Mouse (Mus musculus) MEL (cell line): ENCODE measurements around the gene Rnf19b. TPM values are rescaled to one million over a fixed set of nuclear protein-coding genes. Genes with fewer than 3 reads are reported as not detected.

Source experiments
- DNase-seq: peaks from one replicate; pipeline ENCODE4 v3.0.0; 2011; ENCODE audit warnings: low read depth, low spot score
- H3K27ac ChIP-seq: 2 replicates; pipeline ENCODE4 v1.5.1; 2012; ENCODE audit warnings: low read depth, mild to moderate bottlenecking, control low read depth, low read length, moderate library complexity; ENCODE audit not compliant: control insufficient read depth
- H3K27me3 ChIP-seq, 2 experiments: fragments of 150-350 bp in 1 of 2; sonication (generic) in 1 of 2; 2 replicates each; pipeline ENCODE4 v1.6.1; 2012; ENCODE audit warnings: low read length in 2 of 2, mild to moderate bottlenecking in 2 of 2, improper control_type of control experiment in 1 of 2, moderate library complexity in 1 of 2; ENCODE audit not compliant: insufficient read depth in 2 of 2, control insufficient read depth in 1 of 2
- H3K36me3 ChIP-seq, 2 experiments: 2 replicates each; pipeline ENCODE4 v1.6.1; 2012 to 2014; ENCODE audit warnings: low read length in 2 of 2, improper control_type of control experiment in 1 of 2, inconsistent platforms in 1 of 2, mild to moderate bottlenecking in 1 of 2; ENCODE audit not compliant: insufficient read depth in 2 of 2, control insufficient read depth in 1 of 2
- H3K4me1 ChIP-seq, 2 experiments: fragments of 150-350 bp in 1 of 2; sonication (generic) in 1 of 2; 2 replicates each; pipeline ENCODE4 v1.6.1; 2012; ENCODE audit warnings: low read length in 2 of 2, improper control_type of control experiment in 1 of 2, mild to moderate bottlenecking in 1 of 2; ENCODE audit not compliant: insufficient read depth in 2 of 2, control insufficient read depth in 1 of 2
- H3K4me3 ChIP-seq, 2 experiments: fragments of 150-350 bp in 1 of 2; sonication (generic) in 1 of 2; 2 replicates each; pipeline ENCODE4 v1.5.1; 2012; ENCODE audit warnings: low read depth in 2 of 2, low read length in 2 of 2, mild to moderate bottlenecking in 2 of 2, moderate library complexity in 2 of 2, control low read depth in 1 of 2, improper control_type of control experiment in 1 of 2; ENCODE audit not compliant: control insufficient read depth in 1 of 2, insufficient read depth in 1 of 2
- H3K79me2 ChIP-seq: 2 replicates; pipeline ENCODE4 v1.6.1; 2012; ENCODE audit warnings: mild to moderate bottlenecking, low read length, moderate library complexity; ENCODE audit not compliant: control insufficient read depth, poor library complexity, insufficient read depth
- H3K9ac ChIP-seq: 2 replicates; pipeline ENCODE4 v1.6.1; 2012; ENCODE audit warnings: low read depth, mild to moderate bottlenecking, control low read depth, low read length, moderate library complexity; ENCODE audit not compliant: control insufficient read depth, poor library complexity, severe bottlenecking
- H3K9me3 ChIP-seq: fragments of 150-350 bp; sonication (generic); replicated peaks from 2 replicates; pipeline ENCODE4 v1.6.1; 2012; ENCODE audit warnings: mild to moderate bottlenecking, low read length, improper control_type of control experiment, moderate library complexity; ENCODE audit not compliant: insufficient read depth
- CTCF ChIP-seq, 3 experiments: IDR thresholded peaks in 2 of 3; conservative IDR thresholded peaks in 1 of 3; 2 replicates each; pipeline ENCODE4 v1.5.1; 2011 to 2012; ENCODE audit warnings: low read length in 3 of 3, low read depth in 2 of 3, mild to moderate bottlenecking in 2 of 3, improper control_type of control experiment in 1 of 3, inconsistent platforms in 1 of 3, mixed read lengths in 1 of 3, moderate library complexity in 1 of 3; ENCODE audit not compliant: control insufficient read depth in 1 of 3, insufficient read depth in 1 of 3, poor library complexity in 1 of 3, severe bottlenecking in 1 of 3
- E2F4 ChIP-seq: IDR thresholded peaks from 2 replicates; pipeline ENCODE4 v1.6.1; 2011; ENCODE audit warnings: low read depth, low read length, improper control_type of control experiment, borderline replicate concordance
- EP300 ChIP-seq, 2 experiments: IDR thresholded peaks; 2 replicates each; pipeline ENCODE4 v1.6.1; 2011; ENCODE audit warnings: improper control_type of control experiment in 2 of 2, low read length in 2 of 2, low read depth in 1 of 2, mild to moderate bottlenecking in 1 of 2
- ETS1 ChIP-seq: IDR thresholded peaks from 2 replicates; pipeline ENCODE4 v1.6.1; 2012; ENCODE audit warnings: low read depth, mild to moderate bottlenecking, inconsistent platforms, low read length, improper control_type of control experiment, moderate library complexity
- GATA1 ChIP-seq: IDR thresholded peaks from 2 replicates; pipeline ENCODE4 v1.6.1; 2011; ENCODE audit warnings: low read depth, low read length, improper control_type of control experiment
- HCFC1 ChIP-seq: IDR thresholded peaks from 2 replicates; pipeline ENCODE4 v1.6.1; 2012; ENCODE audit warnings: low read depth, mild to moderate bottlenecking, inconsistent platforms, low read length, improper control_type of control experiment, moderate library complexity
- MEF2A ChIP-seq: IDR thresholded peaks from 2 replicates; pipeline ENCODE4 v1.6.1; 2014; ENCODE audit warnings: low read depth, mild to moderate bottlenecking, inconsistent platforms, low read length, improper control_type of control experiment; ENCODE audit not compliant: poor library complexity, insufficient replicate concordance, severe bottlenecking; ENCODE audit errors: extremely low read depth
- MYB ChIP-seq: IDR thresholded peaks from 2 replicates; pipeline ENCODE4 v1.6.1; 2011; ENCODE audit warnings: mild to moderate bottlenecking, low read depth, low read length, improper control_type of control experiment
- MYC ChIP-seq: IDR thresholded peaks from 2 replicates; pipeline ENCODE4 v1.6.1; 2011; ENCODE audit warnings: low read depth, mild to moderate bottlenecking, low read length, improper control_type of control experiment, moderate library complexity
- POLR2A ChIP-seq, 2 experiments: IDR thresholded peaks; 2 replicates each; pipeline ENCODE4 v1.6.1; 2011 to 2012; ENCODE audit warnings: low read length in 2 of 2, mild to moderate bottlenecking in 2 of 2, control low read depth in 1 of 2, improper control_type of control experiment in 1 of 2, low read depth in 1 of 2, moderate library complexity in 1 of 2; ENCODE audit not compliant: control insufficient read depth in 1 of 2, insufficient read depth in 1 of 2, poor library complexity in 1 of 2
- POLR2AphosphoS5 ChIP-seq: IDR thresholded peaks from 2 replicates; pipeline ENCODE4 v1.6.1; 2012; ENCODE audit warnings: low read depth, borderline replicate concordance, mild to moderate bottlenecking, inconsistent platforms, low read length, moderate library complexity, mixed read lengths
- RCOR1 ChIP-seq: IDR thresholded peaks from 2 replicates; pipeline ENCODE4 v1.6.1; 2012; ENCODE audit warnings: low read depth, mild to moderate bottlenecking, inconsistent platforms, low read length, improper control_type of control experiment
- TAL1 ChIP-seq: IDR thresholded peaks from 2 replicates; pipeline ENCODE4 v1.6.1; 2012; ENCODE audit warnings: mild to moderate bottlenecking, inconsistent platforms, low read length, moderate library complexity, mixed read lengths
- TBP ChIP-seq: IDR thresholded peaks from 2 replicates; pipeline ENCODE4 v1.8.0; 2011; ENCODE audit warnings: low read depth, low read length, improper control_type of control experiment
- TCF12 ChIP-seq: IDR thresholded peaks from 2 replicates; pipeline ENCODE4 v1.6.1; 2014; ENCODE audit warnings: low read depth, mild to moderate bottlenecking, inconsistent platforms, low read length, improper control_type of control experiment, moderate library complexity
- UBTF ChIP-seq: IDR thresholded peaks from 2 replicates; pipeline ENCODE4 v1.6.1; 2012; ENCODE audit warnings: low read depth, mild to moderate bottlenecking, inconsistent platforms, low read length, improper control_type of control experiment, moderate library complexity, borderline replicate concordance; ENCODE audit not compliant: insufficient read depth
- USF1 ChIP-seq: IDR thresholded peaks from 2 replicates; pipeline ENCODE4 v1.6.1; 2014; ENCODE audit warnings: low read depth, mild to moderate bottlenecking, inconsistent platforms, low read length, improper control_type of control experiment, moderate library complexity
- USF2 ChIP-seq, 2 experiments: IDR thresholded peaks; 2 replicates each; pipeline ENCODE4 v1.6.1; 2011 to 2012; ENCODE audit warnings: improper control_type of control experiment in 2 of 2, low read length in 2 of 2, borderline replicate concordance in 1 of 2, inconsistent platforms in 1 of 2, low read depth in 1 of 2, mild to moderate bottlenecking in 1 of 2; ENCODE audit not compliant: insufficient read depth in 1 of 2
- ZMIZ1 ChIP-seq: IDR thresholded peaks from 2 replicates; pipeline ENCODE4 v1.6.1; 2012; ENCODE audit warnings: low read depth, mild to moderate bottlenecking, inconsistent platforms, low read length, improper control_type of control experiment, moderate library complexity
- polyA plus RNA-seq, 2 experiments: library from polyadenylated mRNA; stranded (reverse) in 1 of 2; unstranded in 1 of 2; fragments of >175 nt in 1 of 2; fragments of >200 nt in 1 of 2; gene quantifications; 2 replicates each; pipeline versions ENCODE4 v1.2.1 to v1.2.4; 2012; ENCODE audit warnings: low replicate concordance in 2 of 2, low read depth in 1 of 2; ENCODE audit not compliant: insufficient read length in 2 of 2, insufficient read depth in 1 of 2, missing spikeins in 1 of 2
- total RNA-seq: library from RNA; depleted of rRNA; stranded (reverse); fragments of 300-350 nt; gene quantifications from 2 replicates; pipeline ENCODE4 v1.2.3, GENCODE M21; 2012

Rnf19b gene
- total and polyA plus RNA-seq, 3 experiments, result 26.3 to 30.0 TPM; not detected in 1

DNA sequence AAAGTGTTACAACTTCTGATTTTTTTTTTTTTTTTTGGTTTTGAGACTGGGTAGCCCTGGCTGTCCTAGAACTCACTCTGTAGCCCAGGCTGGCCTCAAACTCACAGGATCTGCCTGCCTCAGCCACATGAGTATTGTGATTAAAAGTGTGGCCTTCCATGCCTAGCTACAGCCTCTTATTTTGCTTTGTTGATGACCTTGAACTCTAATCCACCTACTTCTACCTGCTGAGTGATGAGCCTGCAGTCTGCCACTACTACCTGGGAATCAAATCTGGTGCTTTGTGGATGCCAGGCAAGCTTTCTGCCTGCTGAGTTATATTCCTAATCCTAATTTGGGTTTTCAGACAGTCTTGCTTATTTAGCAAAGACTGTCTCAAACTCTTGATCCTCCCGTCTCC is 3.4 kb downstream of the Rnf19b start:
- no peaks in the 10 kb centered on the region for H3K27me3 ChIP-seq
- peaks cover 20 to 33% of the 10 kb centered on the region in 2 experiments for H3K4me1 ChIP-seq
- H3K79me2 ChIP-seq, result peaks cover 34% of the 10 kb centered on the region
- peaks cover 0 to 42% of the 10 kb centered on the region in 2 experiments; a peak in 2 of 4 replicates for H3K36me3 ChIP-seq
- TF ChIP-seq HCFC1 (no peak), USF2 (IDR thresholded peaks at IDR 0.05; ENCODE audit: borderline replicate concordance in 1 of 2, insufficient read depth in 1 of 2, low read depth in 1 of 2, low read length in 2 of 2) (no peak), POLR2AphosphoS5 (no peak), GATA1 (no peak), TCF12 (no peak), E2F4 (no peak), UBTF (no peak), MYB (no peak), POLR2A (IDR thresholded peaks at IDR 0.05; ENCODE audit: control insufficient read depth in 1 of 2, insufficient read depth in 1 of 2, low read depth in 1 of 2, low read length in 2 of 2, poor library complexity in 1 of 2) (no peak), TBP (no peak), RCOR1 (no peak)
- H3K9me3 ChIP-seq, result no peaks in the 10 kb centered on the region
- DNase-seq, result no peak
- H3K27ac ChIP-seq, result no peak overlapping the region
- no peak overlapping the region for H3K4me3 ChIP-seq
- no peak overlapping the region for H3K9ac ChIP-seq

- Histone ChIP-seq H3K4me1 (peaks cover 20 to 33% of the 10 kb centered on the region in 2 experiments), H3K9ac (no peak overlapping the region), H3K9me3 (no peaks in the 10 kb centered on the region), H3K36me3 (peaks cover 0 to 39% of the 10 kb centered on the region in 2 experiments; a peak in 2 of 4 replicates), H3K79me2 (peaks cover 39% of the 10 kb centered on the region), H3K4me3 (no peak overlapping the region), H3K27me3 (no peaks in the 10 kb centered on the region), H3K27ac (no peak overlapping the region)
- DNase-seq, result no peak
- TF ChIP-seq TAL1, result peak; percentile 27
- 0 out of 2 replicates have a peak, but pooled peaks have one; percentile 26 for TF ChIP-seq ETS1
- no peak for TF ChIP-seq POLR2A (IDR thresholded peaks at IDR 0.05; ENCODE audit: control insufficient read depth in 1 of 2, insufficient read depth in 1 of 2, low read depth in 1 of 2, low read length in 2 of 2, poor library complexity in 1 of 2)
- peak; percentile 44; the same call in 1 of the 2 replicates for TF ChIP-seq TCF12
- TF ChIP-seq POLR2AphosphoS5, result no peak
- TF ChIP-seq USF1, result no peak
- peak; percentile 61 to 81 for TF ChIP-seq EP300 (IDR thresholded peaks at IDR 0.05; ENCODE audit: low read depth in 1 of 2, low read length in 2 of 2)
- no peak for TF ChIP-seq ZMIZ1
- no peak for TF ChIP-seq CTCF (IDR thresholded peaks at IDR 0.05 in 2 of 3, conservative IDR thresholded peaks at IDR 0.05 in 1 of 3; ENCODE audit: control insufficient read depth in 1 of 3, insufficient read depth in 1 of 3, low read depth in 2 of 3, low read length in 3 of 3, poor library complexity in 1 of 3, severe bottlenecking in 1 of 3)
- TF ChIP-seq MYC, result no peak
- no peak for TF ChIP-seq MEF2A
- TF ChIP-seq GATA1, result peak; percentile 21; the same call in 1 of the 2 replicates
These were observed 4.4 kb downstream of the Rnf19b start for GRCm38 (mm10) chr4:129062281-129063075.
